Mouse (Mus musculus) MEL-GATA-1-ER (cell line): Measurements from ENCODE around the gene Ccdc42.

Experiments used
- DNase-seq: peaks from one replicate; pipeline ENCODE4 v3.0.0-alpha.2; 2012; ENCODE audit warnings: low read depth; ENCODE audit errors: extremely low read depth

Gene Ccdc42

GRCm38 (mm10) chr11:68586721-68587120 lies at the start of gene Ccdc42:
Gene Ccdc42 (plus strand): TSS chr11:68587021.
- no peak for DNase-seq

GRCm38 (mm10) chr11:68539621-68540020 lies 47.2 kb upstream of the Ccdc42 start:
- DNase-seq, result no peak

- no peak for DNase-seq
Observed at GRCm38 (mm10) chr11:68544554-68544953, 42.3 kb upstream of the Ccdc42 start.

- DNase-seq, result no peak
Observed at GRCm38 (mm10) chr11:68545172-68545571, 41.6 kb upstream of the Ccdc42 start.

GRCm38 (mm10) chr11:68545682-68546222 lies 41.1 kb upstream of the Ccdc42 start:
- DNase-seq, result no peak

- no peak for DNase-seq
Observed at GRCm38 (mm10) chr11:68547484-68547883, 39.3 kb upstream of the Ccdc42 start.

GRCm38 (mm10) chr11:68549597-68549996 lies 37.2 kb upstream of the Ccdc42 start:
- DNase-seq, result no peak

GRCm38 (mm10) chr11:68550358-68550757 lies 36.5 kb upstream of the Ccdc42 start:
- DNase-seq, result no peak

- DNase-seq, result no peak
Observed at GRCm38 (mm10) chr11:68553981-68554471, 32.8 kb upstream of the Ccdc42 start.

- DNase-seq, result no peak
Observed at GRCm38 (mm10) chr11:68555918-68556584, 30.8 kb upstream of the Ccdc42 start, which contains the start of gene Mfsd6l. Gene Mfsd6l (plus strand): TSS chr11:68556186.

- peak; percentile 17 for DNase-seq
Observed at GRCm38 (mm10) chr11:68559546-68559945, 27.3 kb upstream of the Ccdc42 start.

- DNase-seq, result no peak
Observed at GRCm38 (mm10) chr11:68561957-68562950, 24.6 kb upstream of the Ccdc42 start.

GRCm38 (mm10) chr11:68564356-68565031 lies 22.3 kb upstream of the Ccdc42 start:
- no peak for DNase-seq

- no peak for DNase-seq
Observed at GRCm38 (mm10) chr11:68565032-68565429, 21.8 kb upstream of the Ccdc42 start.

GRCm38 (mm10) chr11:68566447-68567059 lies 20.3 kb upstream of the Ccdc42 start:
- peak; percentile 44 for DNase-seq

GRCm38 (mm10) chr11:68570861-68571260 lies 16.0 kb upstream of the Ccdc42 start:
- no peak for DNase-seq

- no peak for DNase-seq
Observed at GRCm38 (mm10) chr11:68577076-68577475, 9.7 kb upstream of the Ccdc42 start.

- DNase-seq, result no peak
Observed at GRCm38 (mm10) chr11:68579462-68579881, 7.3 kb upstream of the Ccdc42 start.

- no peak for DNase-seq
Observed at GRCm38 (mm10) chr11:68580566-68580965, 6.3 kb upstream of the Ccdc42 start.

GRCm38 (mm10) chr11:68583225-68583624 lies 3.6 kb upstream of the Ccdc42 start:
- no peak for DNase-seq
